Mouse (Mus musculus): ENCODE results near the gene Dynll2. TPM values are rescaled to one million over a fixed set of nuclear protein-coding genes. Genes with fewer than 3 reads are reported as not detected.

The Dynll2 gene
- polyA plus RNA-seq, 1 experiment from 2014 or later = 13.7 TPM

DNA sequence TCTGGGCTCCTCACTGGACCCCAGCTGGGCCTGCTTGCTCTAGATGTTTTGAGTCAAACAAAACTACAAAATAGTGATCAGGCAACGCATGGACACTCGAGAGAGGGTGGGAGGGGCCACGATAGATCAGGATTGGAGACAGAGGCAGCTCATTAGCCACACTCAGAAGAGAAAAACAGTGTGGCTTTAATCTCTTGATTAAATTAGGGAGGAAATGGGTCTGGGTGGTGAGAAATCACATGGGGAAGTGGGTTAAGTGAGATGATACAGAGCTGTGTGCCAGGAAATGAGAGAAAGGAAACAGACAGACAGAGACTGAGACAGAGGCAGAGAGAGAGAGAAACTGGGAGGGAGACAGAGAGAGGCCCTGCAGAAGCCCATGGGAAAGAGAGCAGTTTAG, 22.0 kb downstream of the Dynll2 start:
- H3K9me3 ChIP-seq (ENCODE audit: control insufficient read depth, low read length) = no peaks in the 10 kb centered on the region
- no peak overlapping the region for H3K4me3 ChIP-seq (ENCODE audit: low read depth, low read length)
- H3K27ac ChIP-seq (replicated peaks; ENCODE audit: low read depth, low read length) = no peak overlapping the region
- no peaks in the 10 kb centered on the region for H3K4me1 ChIP-seq (ENCODE audit: control insufficient read depth, insufficient read depth, low read length)
- DNase-seq (ENCODE audit: low spot score) = no peak
- no peaks in the 10 kb centered on the region for H3K36me3 ChIP-seq (ENCODE audit: control insufficient read depth, insufficient read depth, low read length)
- ATAC-seq (ENCODE audit: low read depth) = no peak
- no peak overlapping the region for H3K9ac ChIP-seq (ENCODE audit: low read depth, low read length)
- WGBS = 36% methylated on average over 3 of the region's 3 CpGs
- no peak overlapping the region for H3K4me2 ChIP-seq (ENCODE audit: low read depth, low read length)
- no peaks in the 10 kb centered on the region for H3K27me3 ChIP-seq (replicated peaks; ENCODE audit: control insufficient read depth, insufficient read depth, low read length)

DNA sequence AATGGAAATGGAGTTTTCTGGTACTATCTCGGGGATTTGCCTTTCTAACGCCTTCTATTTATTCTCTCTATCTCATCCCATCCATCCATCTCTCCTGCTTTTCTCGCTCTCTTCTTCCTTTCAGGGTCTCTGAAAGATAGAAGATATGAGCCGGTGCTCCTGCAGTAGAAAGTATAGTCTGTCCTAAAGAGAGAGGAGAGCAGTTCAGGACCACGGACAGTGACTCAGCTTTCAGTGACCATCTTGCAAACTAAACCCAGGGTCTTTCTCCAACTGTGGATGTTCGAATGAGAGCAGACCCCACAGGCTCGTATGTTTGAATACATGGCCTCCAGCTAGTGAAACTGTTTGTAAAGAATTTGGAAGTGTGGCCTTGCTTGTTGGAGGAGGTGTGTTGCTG, 30.3 kb downstream of the Dynll2 start:
- Histone ChIP-seq H3K9me3 (ENCODE audit: control insufficient read depth, low read length) (no peaks in the 10 kb centered on the region), H3K4me1 (ENCODE audit: control insufficient read depth, insufficient read depth, low read length) (no peaks in the 10 kb centered on the region), H3K36me3 (ENCODE audit: control insufficient read depth, insufficient read depth, low read length) (no peaks in the 10 kb centered on the region), H3K27me3 (replicated peaks; ENCODE audit: control insufficient read depth, insufficient read depth, low read length) (no peaks in the 10 kb centered on the region), H3K27ac (replicated peaks; ENCODE audit: low read depth, low read length) (no peak overlapping the region), H3K9ac (ENCODE audit: low read depth, low read length) (no peak overlapping the region), H3K4me3 (ENCODE audit: low read depth, low read length) (no peak overlapping the region), H3K4me2 (ENCODE audit: low read depth, low read length) (no peak overlapping the region)
- ATAC-seq (ENCODE audit: low read depth) = no peak
- peak; percentile 67 for DNase-seq (ENCODE audit: low spot score)
- WGBS = 37% methylated on average over 7 of the region's 7 CpGs

DNA sequence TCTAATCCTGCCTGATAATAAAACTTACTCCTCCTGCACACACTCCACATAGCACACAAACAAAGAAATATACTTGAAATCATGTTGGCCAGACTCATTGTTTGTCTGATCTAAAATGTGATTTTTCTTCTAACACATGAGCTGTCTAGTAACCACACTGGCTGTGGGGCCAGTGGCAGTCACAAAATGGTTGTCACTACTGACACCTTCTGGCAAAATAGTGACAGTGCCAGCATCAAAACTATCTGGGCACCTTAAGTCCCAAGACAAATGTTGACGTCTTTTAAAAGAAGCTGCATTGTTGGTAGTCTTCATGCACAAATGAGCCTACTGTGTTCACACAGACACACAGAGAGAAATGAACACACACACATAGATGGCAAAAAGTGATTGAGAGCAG, 32.2 kb downstream of the Dynll2 start:
- Histone ChIP-seq H3K4me3 (ENCODE audit: low read depth, low read length) (no peak overlapping the region), H3K36me3 (ENCODE audit: control insufficient read depth, insufficient read depth, low read length) (no peaks in the 10 kb centered on the region), H3K9ac (ENCODE audit: low read depth, low read length) (no peak overlapping the region), H3K4me2 (ENCODE audit: low read depth, low read length) (no peak overlapping the region), H3K27ac (replicated peaks; ENCODE audit: low read depth, low read length) (no peak overlapping the region), H3K9me3 (ENCODE audit: control insufficient read depth, low read length) (no peaks in the 10 kb centered on the region), H3K27me3 (replicated peaks; ENCODE audit: control insufficient read depth, insufficient read depth, low read length) (no peaks in the 10 kb centered on the region), H3K4me1 (ENCODE audit: control insufficient read depth, insufficient read depth, low read length) (no peaks in the 10 kb centered on the region)
- ATAC-seq (ENCODE audit: low read depth) = no peak
- DNase-seq (ENCODE audit: low spot score) = peak; percentile 39
- 10% methylated on average over 1 of the region's 1 CpGs for WGBS

DNA sequence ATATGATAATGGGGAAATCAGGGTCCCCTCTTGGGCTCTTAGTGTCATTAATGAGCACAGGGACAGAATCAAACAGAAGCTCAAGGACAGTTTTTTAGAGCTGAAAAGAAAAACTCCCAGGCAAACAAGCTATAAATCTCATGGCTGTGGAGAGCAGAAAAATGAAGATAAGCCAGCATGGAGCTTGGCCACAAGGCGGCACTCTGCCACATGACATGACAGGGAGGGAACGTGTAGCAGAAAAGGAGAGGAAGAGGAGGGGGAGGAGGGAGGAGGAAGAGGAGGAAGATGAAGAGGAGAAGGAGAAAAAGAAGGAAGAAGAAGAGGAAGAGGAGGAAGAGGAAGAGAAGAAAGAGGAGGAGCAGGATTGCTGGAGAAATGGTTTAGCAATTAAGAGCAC, 37.3 kb downstream of the Dynll2 start:
- no peak overlapping the region for H3K9ac ChIP-seq (ENCODE audit: low read depth, low read length)
- no peaks in the 10 kb centered on the region for H3K36me3 ChIP-seq (ENCODE audit: control insufficient read depth, insufficient read depth, low read length)
- no peak overlapping the region for H3K4me2 ChIP-seq (ENCODE audit: low read depth, low read length)
- H3K27me3 ChIP-seq (replicated peaks; ENCODE audit: control insufficient read depth, insufficient read depth, low read length) = no peaks in the 10 kb centered on the region
- no peaks in the 10 kb centered on the region for H3K9me3 ChIP-seq (ENCODE audit: control insufficient read depth, low read length)
- WGBS = 2% methylated on average over 2 of the region's 2 CpGs
- DNase-seq (ENCODE audit: low spot score) (no peak), ATAC-seq (ENCODE audit: low read depth) (no peak)
- no peaks in the 10 kb centered on the region for H3K4me1 ChIP-seq (ENCODE audit: control insufficient read depth, insufficient read depth, low read length)
- no peak overlapping the region for H3K27ac ChIP-seq (replicated peaks; ENCODE audit: low read depth, low read length)
- no peak overlapping the region for H3K4me3 ChIP-seq (ENCODE audit: low read depth, low read length)

DNA sequence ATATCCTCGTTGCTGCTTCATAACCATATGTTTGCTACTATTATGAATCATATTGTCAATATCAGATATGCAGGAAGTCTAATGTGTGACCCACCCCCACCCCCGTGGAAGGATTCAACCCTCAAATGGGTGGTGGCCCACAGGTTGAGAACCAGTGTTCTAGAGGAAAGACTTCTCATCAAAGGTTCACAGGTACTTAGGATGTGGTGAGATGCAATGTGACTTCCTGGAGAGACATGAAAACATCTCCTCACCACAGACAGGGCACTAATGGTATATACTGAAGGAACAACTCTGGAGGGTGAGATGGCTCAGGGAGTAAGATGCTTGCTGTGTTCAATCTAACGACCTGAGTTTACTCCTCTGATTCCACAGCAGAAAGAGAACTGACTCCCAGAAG, 51.9 kb downstream of the Dynll2 start:
- H3K9me3 ChIP-seq (ENCODE audit: control insufficient read depth, low read length) = no peaks in the 10 kb centered on the region
- no peaks in the 10 kb centered on the region for H3K4me1 ChIP-seq (ENCODE audit: control insufficient read depth, insufficient read depth, low read length)
- H3K4me3 ChIP-seq (ENCODE audit: low read depth, low read length) = no peak overlapping the region
- no peak overlapping the region for H3K4me2 ChIP-seq (ENCODE audit: low read depth, low read length)
- no peak for DNase-seq (ENCODE audit: low spot score)
- no peaks in the 10 kb centered on the region for H3K36me3 ChIP-seq (ENCODE audit: control insufficient read depth, insufficient read depth, low read length)
- H3K27me3 ChIP-seq (replicated peaks; ENCODE audit: control insufficient read depth, insufficient read depth, low read length) = no peaks in the 10 kb centered on the region
- no peak for ATAC-seq (ENCODE audit: low read depth)
- no peak overlapping the region for H3K9ac ChIP-seq (ENCODE audit: low read depth, low read length)
- WGBS = 71% methylated on average over 3 of the region's 3 CpGs
- no peak overlapping the region for H3K27ac ChIP-seq (replicated peaks; ENCODE audit: low read depth, low read length)

DNA sequence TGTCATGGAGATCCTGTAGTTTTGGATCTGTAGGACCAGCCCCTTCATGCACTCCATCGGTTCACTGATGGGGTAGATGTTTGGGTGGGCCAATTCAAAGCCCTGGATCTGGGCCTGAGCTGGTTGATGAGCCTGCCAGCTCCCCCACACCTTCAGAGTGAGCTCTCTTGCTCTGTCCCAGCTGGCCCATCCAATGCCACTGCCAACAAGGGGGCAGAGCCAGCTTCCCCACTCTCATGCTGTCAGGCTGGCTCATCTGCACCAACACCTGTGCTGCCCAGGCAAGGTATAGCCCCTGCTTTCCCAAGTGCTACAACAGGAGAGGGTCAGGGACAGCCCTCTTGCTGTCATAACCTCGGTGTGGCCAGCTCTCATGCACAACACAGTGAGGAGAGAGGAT, 53.6 kb downstream of the Dynll2 start:
- WGBS = 77% methylated on average over 2 of the region's 2 CpGs
- H3K9ac ChIP-seq (ENCODE audit: low read depth, low read length) = no peak overlapping the region

DNA sequence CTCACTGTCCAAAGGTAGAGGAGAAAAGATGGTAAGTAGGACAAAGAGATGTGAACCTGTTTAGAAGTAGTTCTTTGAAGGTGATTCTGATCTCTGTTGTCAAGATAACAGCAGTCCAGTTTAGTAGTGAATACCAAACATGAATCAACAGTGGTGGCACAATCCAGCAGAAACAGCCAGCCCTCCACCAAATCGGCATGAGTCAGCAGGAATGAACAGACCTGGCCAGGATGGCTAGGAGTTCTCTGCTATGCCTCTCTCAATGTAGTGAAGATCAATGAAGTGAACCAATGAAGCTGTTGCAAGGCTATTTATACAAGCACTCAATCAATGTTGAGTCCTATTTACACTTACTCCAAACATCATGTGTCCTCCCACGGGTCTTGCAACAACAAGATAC, 57.0 kb downstream of the Dynll2 start:
- H3K27ac ChIP-seq (replicated peaks; ENCODE audit: low read depth, low read length) = no peak overlapping the region
- H3K4me3 ChIP-seq (ENCODE audit: low read depth, low read length) = no peak overlapping the region
- ATAC-seq (ENCODE audit: low read depth) (no peak), DNase-seq (ENCODE audit: low spot score) (no peak)
- WGBS = 88% methylated on average over 2 of the region's 2 CpGs
- no peak overlapping the region for H3K9ac ChIP-seq (ENCODE audit: low read depth, low read length)
- H3K4me2 ChIP-seq (ENCODE audit: low read depth, low read length) = no peak overlapping the region
- no peaks in the 10 kb centered on the region for H3K36me3 ChIP-seq (ENCODE audit: control insufficient read depth, insufficient read depth, low read length)
- H3K4me1 ChIP-seq (ENCODE audit: control insufficient read depth, insufficient read depth, low read length) = no peaks in the 10 kb centered on the region
- H3K27me3 ChIP-seq (replicated peaks; ENCODE audit: control insufficient read depth, insufficient read depth, low read length) = no peaks in the 10 kb centered on the region
- H3K9me3 ChIP-seq (ENCODE audit: control insufficient read depth, low read length) = no peaks in the 10 kb centered on the region

More for the DNA sequence above, 53.6 kb downstream of the Dynll2 start:
- Histone ChIP-seq H3K9me3 (ENCODE audit: control insufficient read depth, low read length) (no peaks in the 10 kb centered on the region), H3K27ac (replicated peaks; ENCODE audit: low read depth, low read length) (no peak overlapping the region), H3K4me2 (ENCODE audit: low read depth, low read length) (no peak overlapping the region), H3K4me1 (ENCODE audit: control insufficient read depth, insufficient read depth, low read length) (no peaks in the 10 kb centered on the region), H3K36me3 (ENCODE audit: control insufficient read depth, insufficient read depth, low read length) (no peaks in the 10 kb centered on the region), H3K4me3 (ENCODE audit: low read depth, low read length) (no peak overlapping the region), H3K27me3 (replicated peaks; ENCODE audit: control insufficient read depth, insufficient read depth, low read length) (no peaks in the 10 kb centered on the region)
- ATAC-seq (ENCODE audit: low read depth) = no peak
- DNase-seq (ENCODE audit: low spot score) = no peak

Other genes starting within 250 kb of the Dynll2 start
- gene Supt4a, start 250.0 kb downstream of the Dynll2 start, polyA plus RNA-seq (2014; fragmentation: Nextera tagmentation; extraction: Ambion mirVana) = 146 and 153 TPM in 2 replicates
- gene Tspoap1, start 227.0 kb downstream of the Dynll2 start, polyA plus RNA-seq (2014; fragmentation: Nextera tagmentation; extraction: Ambion mirVana) = 1.9 and 2.2 TPM in 2 replicates
- gene Mpo, start 194.0 kb downstream of the Dynll2 start, polyA plus RNA-seq (2014; fragmentation: Nextera tagmentation; extraction: Ambion mirVana) = 0.77 and 2.7 TPM in 2 replicates
- gene Lpo, start 159.2 kb downstream of the Dynll2 start, polyA plus RNA-seq (2014; fragmentation: Nextera tagmentation; extraction: Ambion mirVana) = 0.18 and 0.38 TPM in 2 replicates
- 11.9 and 12.9 TPM in 2 replicates for gene Mks1, start 134.3 kb downstream of the Dynll2 start, polyA plus RNA-seq (2014; fragmentation: Nextera tagmentation; extraction: Ambion mirVana)
- 0.12 TPM in 1 of 2 replicates, not detected in the other for gene Epx, start 112.0 kb downstream of the Dynll2 start, polyA plus RNA-seq (2014; fragmentation: Nextera tagmentation; extraction: Ambion mirVana)
- gene Olfr462, start 95.3 kb downstream of the Dynll2 start, polyA plus RNA-seq (2014; fragmentation: Nextera tagmentation; extraction: Ambion mirVana) = not detected in 2 replicates
- gene Olfr463, start 90.1 kb downstream of the Dynll2 start, polyA plus RNA-seq (2014; fragmentation: Nextera tagmentation; extraction: Ambion mirVana) = not detected in 2 replicates
- gene Olfr464, start 66.6 kb downstream of the Dynll2 start, polyA plus RNA-seq (2014; fragmentation: Nextera tagmentation; extraction: Ambion mirVana) = 0.10 and 0.22 TPM in 2 replicates
- 291 and 327 TPM in 2 replicates for gene Srsf1, start 59.8 kb upstream of the Dynll2 start, polyA plus RNA-seq (2014; fragmentation: Nextera tagmentation; extraction: Ambion mirVana)
- 35.3 and 36.6 TPM in 2 replicates for gene Vezf1, start 80.7 kb upstream of the Dynll2 start, polyA plus RNA-seq (2014; fragmentation: Nextera tagmentation; extraction: Ambion mirVana)
- gene Cuedc1, start 110.5 kb upstream of the Dynll2 start, polyA plus RNA-seq (2014; fragmentation: Nextera tagmentation; extraction: Ambion mirVana) = 17.4 and 17.7 TPM in 2 replicates
- 55.6 and 59.4 TPM in 2 replicates for gene Mrps23, start 216.9 kb upstream of the Dynll2 start, polyA plus RNA-seq (2014; fragmentation: Nextera tagmentation; extraction: Ambion mirVana)

Data from embryonic facial prominence, embryonic 14.5 days (tissue).